Mouse (Mus musculus): ENCODE data around the gene Crisp3. TPM values are rescaled to one million over a fixed set of nuclear protein-coding genes. Genes with fewer than 3 reads are reported as not detected.

Gene Crisp3
- not detected for polyA plus RNA-seq (2012; fragmentation: generic; extraction: Trizol)

GRCm38 (mm10) chr17:40242135-40242534, at the start of gene Crisp3:
Crisp3 (minus strand) TSS chr17:40242288.

GRCm38 (mm10) chr17:40208540-40208939, 33.5 kb downstream of the Crisp3 start, which contains the start of gene Pgk2:
Pgk2 (minus strand) TSS chr17:40208640.

Other genes starting within 250 kb of the Crisp3 start
- not detected for gene AC192777.2, start 146.8 kb downstream of the Crisp3 start, polyA plus RNA-seq (2012; fragmentation: generic; extraction: Trizol)
- gene Pgk2, start 33.6 kb downstream of the Crisp3 start, polyA plus RNA-seq (2012; fragmentation: generic; extraction: Trizol) = not detected
- gene Crisp1, start 76.9 kb upstream of the Crisp3 start, polyA plus RNA-seq (2012; fragmentation: generic; extraction: Trizol) = not detected

Data from C3H10T1/2 (cell line).